Mouse (Mus musculus) bone marrow macrophage, adult 2 months (primary cell): ENCODE data around the gene Gm20388.

Source experiments
- CTCF ChIP-seq: IDR thresholded peaks from 2 replicates; pipeline ENCODE4 v1.5.1; 2012; ENCODE audit warnings: low read depth, mild to moderate bottlenecking, low read length, moderate library complexity
- POLR2A ChIP-seq: IDR thresholded peaks from 2 replicates; pipeline ENCODE4 v1.6.1; 2012; ENCODE audit warnings: mild to moderate bottlenecking, low read depth, low read length, borderline replicate concordance

DNA sequence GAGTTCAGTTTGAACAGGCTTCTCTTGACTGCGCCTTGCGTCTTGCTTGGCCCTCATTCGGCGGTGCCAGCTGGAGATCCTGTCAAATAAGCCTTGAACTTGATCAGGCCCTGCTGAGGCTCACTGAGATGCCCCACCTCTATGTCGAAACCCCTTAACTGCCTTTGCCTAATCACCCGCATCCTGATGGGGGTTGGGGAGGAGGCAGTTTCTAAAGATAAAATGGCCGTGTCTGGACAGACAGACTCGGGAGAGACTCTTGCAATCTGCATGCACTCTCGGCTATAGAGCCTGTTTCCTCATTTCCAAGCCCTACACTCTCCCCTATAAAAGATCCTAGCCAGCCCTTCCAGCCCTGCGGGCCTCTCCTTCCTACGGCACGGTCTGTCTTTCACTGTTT lies 2682.6 kb downstream of the Gm20388 start:
- no peak for TF ChIP-seq CTCF
- no peak for TF ChIP-seq POLR2A
